Mouse (Mus musculus): ENCODE measurements at regions not wholly inside any gene's neighbourhood (a gene's known extent, or its start where the extent isn't known, plus 50 kb on each side); places are given as distances from the start of the nearest gene placed in this dataset.
"Not testable (repeated sequence)": the region's sequence is repeated elsewhere in the genome, so short reads cannot be mapped to it uniquely, and the experiment has no call there.

DNA sequence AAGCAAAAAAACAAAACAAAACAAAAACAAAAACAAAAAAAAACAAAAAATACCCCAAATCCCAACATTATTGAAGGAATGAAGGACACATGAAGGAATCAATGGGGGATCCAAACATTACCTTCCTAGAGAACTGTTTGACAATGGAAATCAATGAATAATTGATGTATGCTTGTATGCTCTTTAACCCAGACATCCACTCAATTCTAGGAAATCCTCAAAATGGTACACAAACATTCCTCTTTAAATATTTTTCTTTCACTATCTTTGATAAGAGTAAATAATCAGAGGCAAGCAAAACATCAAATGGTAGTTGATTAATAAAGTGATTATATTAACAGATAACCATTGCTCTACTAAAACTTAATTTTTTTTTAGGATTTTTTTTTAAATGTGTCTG lies 118.9 kb upstream of the Trim24 start:
- no peak overlapping the region for H3K27ac ChIP-seq (ENCODE audit: insufficient read depth, low read length)
- no peaks in the 10 kb centered on the region for H3K27me3 ChIP-seq (ENCODE audit: control insufficient read depth, insufficient read depth, low read length, poor library complexity, severe bottlenecking)
- H3K9me3 ChIP-seq (replicated peaks; ENCODE audit: control insufficient read depth, insufficient read depth, low read length, poor library complexity, severe bottlenecking): peaks cover 27% of the 10 kb centered on the region
- TF ChIP-seq CTCF (IDR thresholded peaks at IDR 0.05; ENCODE audit: low read depth, low read length) (no peak), EP300 (IDR thresholded peaks at IDR 0.05; ENCODE audit: insufficient read depth, low read depth, low read length) (no peak), POLR2A (IDR thresholded peaks at IDR 0.05; ENCODE audit: insufficient read depth, low read length) (no peak)
- no peak overlapping the region for H3K9ac ChIP-seq (ENCODE audit: low read depth, poor library complexity, severe bottlenecking)
- no peaks in the 10 kb centered on the region for H3K4me1 ChIP-seq (ENCODE audit: control insufficient read depth, insufficient read depth, low read length)
- no peaks in the 10 kb centered on the region; the same call in none of the 2 replicates for H3K36me3 ChIP-seq (ENCODE audit: control insufficient read depth, insufficient read depth, low read length, poor library complexity, severe bottlenecking)
- no peak overlapping the region for H3K4me3 ChIP-seq (ENCODE audit: low read depth, low read length)

- peaks cover 15% of the 10 kb centered on the region for H3K9me3 ChIP-seq (replicated peaks; ENCODE audit: control insufficient read depth, insufficient read depth, low read length, poor library complexity, severe bottlenecking)
- H3K27me3 ChIP-seq (ENCODE audit: control insufficient read depth, insufficient read depth, low read length, poor library complexity, severe bottlenecking); H3K27ac ChIP-seq (ENCODE audit: insufficient read depth, low read length); H3K36me3 ChIP-seq (ENCODE audit: control insufficient read depth, insufficient read depth, low read length, poor library complexity, severe bottlenecking); H3K4me1 ChIP-seq (ENCODE audit: control insufficient read depth, insufficient read depth, low read length); H3K9ac ChIP-seq (ENCODE audit: low read depth, poor library complexity, severe bottlenecking); H3K4me3 ChIP-seq (ENCODE audit: low read depth, low read length): not testable (repeated sequence)
Measured at GRCm38 (mm10) chr6:37761003-37761402, 109.6 kb upstream of the Trim24 start.

DNA sequence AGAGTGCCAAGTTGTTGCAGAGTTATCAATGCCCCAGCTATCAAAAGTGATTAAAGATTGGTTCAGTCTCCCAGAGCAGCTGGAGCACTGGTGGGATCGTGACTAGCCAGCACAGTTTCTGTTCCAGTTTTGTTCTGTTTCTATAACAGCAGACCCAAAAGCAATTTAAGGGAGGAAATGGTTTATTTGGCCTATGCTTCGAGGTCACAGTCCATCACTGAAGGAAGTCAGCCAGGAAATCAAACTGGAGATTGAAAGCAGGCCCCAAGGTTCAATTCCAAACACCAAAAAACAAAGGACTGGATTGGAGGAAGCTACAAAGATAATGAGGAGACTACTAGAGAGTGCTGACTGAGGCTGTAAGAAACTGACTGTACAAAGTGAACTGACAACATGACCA lies 107.6 kb upstream of the Trim24 start:
- Histone ChIP-seq H3K4me3 (ENCODE audit: low read depth, low read length) (no peak overlapping the region), H3K27ac (ENCODE audit: insufficient read depth, low read length) (no peak overlapping the region), H3K36me3 (ENCODE audit: control insufficient read depth, insufficient read depth, low read length, poor library complexity, severe bottlenecking) (no peaks in the 10 kb centered on the region), H3K9me3 (replicated peaks; ENCODE audit: control insufficient read depth, insufficient read depth, low read length, poor library complexity, severe bottlenecking) (peaks cover 11% of the 10 kb centered on the region), H3K27me3 (ENCODE audit: control insufficient read depth, insufficient read depth, low read length, poor library complexity, severe bottlenecking) (no peaks in the 10 kb centered on the region), H3K4me1 (ENCODE audit: control insufficient read depth, insufficient read depth, low read length) (peaks cover 3% of the 10 kb centered on the region), H3K9ac (ENCODE audit: low read depth, poor library complexity, severe bottlenecking) (no peak overlapping the region)
- TF ChIP-seq EP300 (IDR thresholded peaks at IDR 0.05; ENCODE audit: insufficient read depth, low read depth, low read length): no peak
- TF ChIP-seq CTCF (IDR thresholded peaks at IDR 0.05; ENCODE audit: low read depth, low read length): no peak
- TF ChIP-seq POLR2A (IDR thresholded peaks at IDR 0.05; ENCODE audit: insufficient read depth, low read length): no peak

DNA sequence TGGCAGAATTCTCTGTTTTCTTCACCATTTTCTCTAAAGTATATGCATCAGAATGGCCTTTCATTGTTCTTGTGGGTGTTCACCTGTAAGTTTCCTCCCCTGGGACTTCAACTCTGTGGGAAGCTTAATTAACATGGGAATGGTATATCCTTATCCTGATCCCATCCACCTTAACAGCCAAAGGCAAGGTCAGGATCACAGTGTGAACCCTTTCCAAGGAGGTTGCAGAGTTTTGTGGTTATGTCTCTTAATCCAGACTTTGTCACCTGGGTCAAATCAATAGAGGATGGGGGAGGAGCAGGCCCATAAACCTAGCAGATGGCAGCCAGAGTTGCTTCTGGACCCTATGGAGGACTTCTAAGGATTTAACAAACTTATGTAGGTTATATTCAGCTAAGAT lies 102.9 kb upstream of the Trim24 start:
- Histone ChIP-seq H3K9ac (ENCODE audit: low read depth, poor library complexity, severe bottlenecking) (no peak overlapping the region), H3K4me1 (ENCODE audit: control insufficient read depth, insufficient read depth, low read length) (peaks cover 4% of the 10 kb centered on the region), H3K27me3 (ENCODE audit: control insufficient read depth, insufficient read depth, low read length, poor library complexity, severe bottlenecking) (no peaks in the 10 kb centered on the region), H3K9me3 (replicated peaks; ENCODE audit: control insufficient read depth, insufficient read depth, low read length, poor library complexity, severe bottlenecking) (peaks cover 38% of the 10 kb centered on the region), H3K4me3 (ENCODE audit: low read depth, low read length) (no peak overlapping the region), H3K27ac (ENCODE audit: insufficient read depth, low read length) (peak overlapping the region; percentile 95), H3K36me3 (ENCODE audit: control insufficient read depth, insufficient read depth, low read length, poor library complexity, severe bottlenecking) (no peaks in the 10 kb centered on the region; the same call in 1 of the 2 replicates)
- TF ChIP-seq EP300 (IDR thresholded peaks at IDR 0.05; ENCODE audit: insufficient read depth, low read depth, low read length): no peak
- no peak for TF ChIP-seq CTCF (IDR thresholded peaks at IDR 0.05; ENCODE audit: low read depth, low read length)
- no peak for TF ChIP-seq POLR2A (IDR thresholded peaks at IDR 0.05; ENCODE audit: insufficient read depth, low read length)

DNA sequence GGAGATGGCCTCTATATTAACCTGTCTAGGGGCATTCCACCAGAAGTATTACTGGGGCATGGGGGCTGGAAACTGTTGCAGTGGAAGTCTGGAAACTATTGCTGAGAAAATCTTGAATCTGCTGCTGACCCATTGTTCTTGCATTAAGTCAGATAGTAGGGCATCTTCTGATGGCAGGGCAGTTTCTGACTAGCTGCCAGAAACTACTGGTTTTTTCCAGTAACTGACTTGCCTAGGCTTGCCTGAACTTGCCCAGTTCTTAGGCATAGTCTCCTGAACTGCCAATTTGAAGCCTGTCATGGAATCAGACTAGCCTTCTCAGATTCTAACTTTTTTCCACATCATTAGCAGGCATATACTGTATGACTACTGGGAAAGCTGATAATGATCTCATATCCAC lies 97.3 kb upstream of the Trim24 start:
- Histone ChIP-seq H3K4me3 (ENCODE audit: low read depth, low read length) (no peak overlapping the region), H3K9ac (ENCODE audit: low read depth, poor library complexity, severe bottlenecking) (no peak overlapping the region), H3K9me3 (replicated peaks; ENCODE audit: control insufficient read depth, insufficient read depth, low read length, poor library complexity, severe bottlenecking) (peaks cover 70% of the 10 kb centered on the region), H3K27ac (ENCODE audit: insufficient read depth, low read length) (peak overlapping the region; percentile 61), H3K36me3 (ENCODE audit: control insufficient read depth, insufficient read depth, low read length, poor library complexity, severe bottlenecking) (no peaks in the 10 kb centered on the region; the same call in 1 of the 2 replicates), H3K4me1 (ENCODE audit: control insufficient read depth, insufficient read depth, low read length) (peaks cover 1% of the 10 kb centered on the region), H3K27me3 (ENCODE audit: control insufficient read depth, insufficient read depth, low read length, poor library complexity, severe bottlenecking) (no peaks in the 10 kb centered on the region)
- no peak for TF ChIP-seq POLR2A (IDR thresholded peaks at IDR 0.05; ENCODE audit: insufficient read depth, low read length)
- no peak for TF ChIP-seq CTCF (IDR thresholded peaks at IDR 0.05; ENCODE audit: low read depth, low read length)
- no peak for TF ChIP-seq EP300 (IDR thresholded peaks at IDR 0.05; ENCODE audit: insufficient read depth, low read depth, low read length)

DNA sequence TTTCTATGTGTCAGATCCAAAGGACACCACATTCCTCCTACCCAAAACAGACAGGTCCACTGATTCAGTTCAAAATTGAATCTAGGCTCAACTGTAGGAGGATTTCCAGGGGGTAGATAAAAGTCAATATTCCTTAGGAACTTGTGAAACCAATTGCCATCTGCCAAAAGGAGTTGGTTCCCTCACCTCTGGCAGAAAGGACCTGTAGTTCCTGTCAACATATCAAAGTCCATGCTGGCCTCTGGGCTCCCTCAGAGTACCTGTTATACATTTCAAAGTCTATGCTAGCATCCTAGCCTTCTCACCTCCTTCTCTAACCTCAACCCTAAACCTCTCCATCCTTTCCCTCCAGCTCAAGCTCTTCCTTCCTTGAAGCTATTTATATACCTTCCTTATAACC lies 95.5 kb upstream of the Trim24 start:
- H3K36me3 ChIP-seq (ENCODE audit: control insufficient read depth, insufficient read depth, low read length, poor library complexity, severe bottlenecking): no peaks in the 10 kb centered on the region
- H3K4me1 ChIP-seq (ENCODE audit: control insufficient read depth, insufficient read depth, low read length): no peaks in the 10 kb centered on the region
- no peak overlapping the region for H3K27ac ChIP-seq (ENCODE audit: insufficient read depth, low read length)
- H3K9me3 ChIP-seq (replicated peaks; ENCODE audit: control insufficient read depth, insufficient read depth, low read length, poor library complexity, severe bottlenecking): peaks cover 62% of the 10 kb centered on the region
- H3K27me3 ChIP-seq (ENCODE audit: control insufficient read depth, insufficient read depth, low read length, poor library complexity, severe bottlenecking): no peaks in the 10 kb centered on the region
- H3K9ac ChIP-seq (ENCODE audit: low read depth, poor library complexity, severe bottlenecking): no peak overlapping the region
- TF ChIP-seq CTCF (IDR thresholded peaks at IDR 0.05; ENCODE audit: low read depth, low read length): no peak
- no peak for TF ChIP-seq EP300 (IDR thresholded peaks at IDR 0.05; ENCODE audit: insufficient read depth, low read depth, low read length)
- TF ChIP-seq POLR2A (IDR thresholded peaks at IDR 0.05; ENCODE audit: insufficient read depth, low read length): no peak
- no peak overlapping the region for H3K4me3 ChIP-seq (ENCODE audit: low read depth, low read length)
